Mouse (Mus musculus): ENCODE measurements around the gene Prf1. TPM values are rescaled to one million over a fixed set of nuclear protein-coding genes. Genes with fewer than 3 reads are reported as not detected.

Gene Prf1
- polyA plus RNA-seq, 1 experiment from 2014 or later, result 0.07 TPM

DNA sequence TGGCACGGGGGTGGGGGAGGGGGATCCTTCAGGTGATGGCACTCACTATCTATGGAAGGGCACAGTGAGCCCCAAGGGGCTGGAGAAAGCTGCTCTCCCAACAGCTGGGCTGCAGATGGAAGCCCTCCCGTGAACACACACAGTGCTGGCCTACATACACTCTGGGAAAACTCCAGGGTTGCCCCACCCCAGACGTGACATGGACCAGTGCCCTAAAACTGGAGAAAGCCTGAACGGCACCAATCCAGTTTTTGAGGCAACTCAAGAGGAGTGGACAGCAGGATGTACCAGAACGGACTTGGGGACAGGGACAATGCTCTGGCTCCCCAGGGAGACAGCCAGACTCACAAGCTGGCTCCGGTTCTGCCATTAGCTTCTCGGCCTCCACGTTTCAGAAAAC lies 27.1 kb downstream of the Prf1 start:
- Histone ChIP-seq H3K27me3 (ENCODE audit: control insufficient read depth, insufficient read depth, low read length) (no peaks in the 10 kb centered on the region), H3K27ac (ENCODE audit: low read depth, low read length) (no peak overlapping the region), H3K9ac (ENCODE audit: low read length) (no peak overlapping the region), H3K4me3 (ENCODE audit: low read depth, low read length) (no peak overlapping the region), H3K4me2 (no peak overlapping the region), H3K9me3 (ENCODE audit: control insufficient read depth, low read length) (no peaks in the 10 kb centered on the region), H3K36me3 (ENCODE audit: control insufficient read depth, insufficient read depth, low read length) (peaks cover 2% of the 10 kb centered on the region; the same call in 1 of the 2 replicates), H3K4me1 (ENCODE audit: control insufficient read depth, insufficient read depth, low read length) (0 out of 2 replicates have a peak, but pooled peaks cover 3% of the 10 kb centered on the region)
- WGBS, result 77% methylated on average over 8 of the region's 8 CpGs
- peak; percentile 23 for DNase-seq (ENCODE audit: low spot score, missing footprints)
- no peak for ATAC-seq (ENCODE audit: low FRiP score)

DNA sequence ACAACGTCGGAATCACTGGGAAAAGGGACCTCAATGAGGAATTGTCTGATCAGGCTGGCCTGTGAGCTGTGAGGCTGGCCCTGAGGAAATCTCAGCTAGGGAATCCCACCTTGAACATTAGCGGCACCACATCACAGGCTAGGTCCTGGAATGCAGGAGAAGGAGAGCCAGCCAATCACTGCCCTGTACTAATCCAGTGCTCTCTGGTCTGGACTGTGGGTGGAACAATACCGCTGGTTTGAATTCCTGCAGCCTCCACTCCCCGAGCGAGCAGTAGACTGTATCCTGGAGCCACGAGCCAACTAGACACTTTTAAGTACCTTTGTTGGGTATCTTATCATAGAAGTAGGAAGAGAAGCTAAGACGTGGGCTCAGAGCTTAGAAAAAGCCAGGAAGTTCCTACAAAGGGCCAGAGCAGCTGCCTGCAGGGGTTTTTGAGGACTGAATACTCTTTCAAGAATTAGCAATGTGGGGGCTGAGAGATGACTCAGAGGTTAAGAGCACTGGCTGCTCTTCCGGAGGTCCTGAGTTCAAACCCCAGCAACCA lies 28.2 kb downstream of the Prf1 start:
- Histone ChIP-seq H3K9me3 (ENCODE audit: control insufficient read depth, low read length) (no peaks in the 10 kb centered on the region), H3K4me3 (ENCODE audit: low read depth, low read length) (no peak overlapping the region), H3K27ac (ENCODE audit: low read depth, low read length) (no peak overlapping the region), H3K4me1 (ENCODE audit: control insufficient read depth, insufficient read depth, low read length) (0 out of 2 replicates have a peak, but pooled peaks cover 3% of the 10 kb centered on the region), H3K9ac (ENCODE audit: low read length) (no peak overlapping the region), H3K27me3 (ENCODE audit: control insufficient read depth, insufficient read depth, low read length) (no peaks in the 10 kb centered on the region), H3K4me2 (no peak overlapping the region), H3K36me3 (ENCODE audit: control insufficient read depth, insufficient read depth, low read length) (peaks cover 2% of the 10 kb centered on the region; the same call in 1 of the 2 replicates)
- 37% methylated on average over 9 of the region's 9 CpGs for WGBS
- DNase-seq (ENCODE audit: low spot score, missing footprints), result peak; percentile 74
- ATAC-seq (ENCODE audit: low FRiP score), result no peak

DNA sequence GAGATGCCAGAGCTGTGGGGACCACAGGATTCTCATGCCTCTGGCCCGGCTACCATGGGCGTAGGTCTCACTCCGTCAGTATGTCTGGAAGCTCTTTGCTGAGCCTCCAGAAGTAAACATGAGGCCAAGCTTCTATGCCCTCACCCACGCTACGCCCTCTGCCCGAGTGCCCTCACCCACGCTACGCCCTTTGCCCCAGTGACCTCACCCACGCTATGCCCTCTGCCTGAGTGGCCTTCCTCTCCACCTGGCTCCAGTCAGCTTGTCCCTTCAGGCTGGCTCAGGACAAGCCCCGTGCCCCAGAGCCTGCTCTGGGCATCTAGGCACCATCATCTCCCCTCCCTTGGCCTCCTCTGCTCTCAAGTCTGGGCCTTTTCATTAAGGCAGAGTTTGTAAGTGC lies 29.9 kb downstream of the Prf1 start:
- 0 out of 2 replicates have a peak, but pooled peaks cover 3% of the 10 kb centered on the region for H3K4me1 ChIP-seq (ENCODE audit: control insufficient read depth, insufficient read depth, low read length)
- no peak overlapping the region for H3K27ac ChIP-seq (ENCODE audit: low read depth, low read length)
- H3K9ac ChIP-seq (ENCODE audit: low read length), result no peak overlapping the region
- H3K36me3 ChIP-seq (ENCODE audit: control insufficient read depth, insufficient read depth, low read length), result peaks cover 2% of the 10 kb centered on the region; the same call in 1 of the 2 replicates
- 82% methylated on average over 10 of the region's 10 CpGs for WGBS
- ATAC-seq (ENCODE audit: low FRiP score), result no peak
- DNase-seq (ENCODE audit: low spot score, missing footprints), result no peak
- no peaks in the 10 kb centered on the region for H3K9me3 ChIP-seq (ENCODE audit: control insufficient read depth, low read length)
- no peak overlapping the region for H3K4me3 ChIP-seq (ENCODE audit: low read depth, low read length)
- H3K4me2 ChIP-seq, result no peak overlapping the region
- H3K27me3 ChIP-seq (ENCODE audit: control insufficient read depth, insufficient read depth, low read length), result no peaks in the 10 kb centered on the region

DNA sequence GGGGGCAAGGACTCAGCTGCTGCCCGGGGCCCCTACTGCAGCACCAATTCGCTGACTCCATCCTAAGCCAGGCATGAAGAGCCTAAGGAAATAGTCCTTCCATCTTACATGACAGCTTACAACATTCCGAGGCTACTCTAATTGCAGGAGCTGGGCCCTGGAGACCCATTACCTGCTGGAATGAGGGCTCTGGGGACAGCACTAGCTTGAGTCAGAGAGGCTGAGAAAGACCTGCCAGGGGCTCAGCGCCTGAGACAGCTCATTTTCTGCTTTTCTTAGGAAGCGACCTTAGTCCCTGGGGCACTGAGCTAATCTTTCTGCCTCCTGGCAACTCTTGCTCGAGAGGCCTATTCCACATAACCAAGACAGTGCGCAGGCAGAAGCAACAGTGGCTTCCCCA lies 31.3 kb downstream of the Prf1 start:
- no peak overlapping the region for H3K4me2 ChIP-seq
- DNase-seq (ENCODE audit: low spot score, missing footprints), result no peak
- no peaks in the 10 kb centered on the region for H3K36me3 ChIP-seq (ENCODE audit: control insufficient read depth, insufficient read depth, low read length)
- ATAC-seq (ENCODE audit: low FRiP score), result no peak
- H3K9ac ChIP-seq (ENCODE audit: low read length), result no peak overlapping the region
- no peaks in the 10 kb centered on the region for H3K9me3 ChIP-seq (ENCODE audit: control insufficient read depth, low read length)
- WGBS, result 46% methylated on average over 7 of the region's 7 CpGs
- 0 out of 2 replicates have a peak, but pooled peaks cover 3% of the 10 kb centered on the region for H3K4me1 ChIP-seq (ENCODE audit: control insufficient read depth, insufficient read depth, low read length)
- no peak overlapping the region for H3K27ac ChIP-seq (ENCODE audit: low read depth, low read length)
- no peaks in the 10 kb centered on the region for H3K27me3 ChIP-seq (ENCODE audit: control insufficient read depth, insufficient read depth, low read length)
- H3K4me3 ChIP-seq (ENCODE audit: low read depth, low read length), result no peak overlapping the region

DNA sequence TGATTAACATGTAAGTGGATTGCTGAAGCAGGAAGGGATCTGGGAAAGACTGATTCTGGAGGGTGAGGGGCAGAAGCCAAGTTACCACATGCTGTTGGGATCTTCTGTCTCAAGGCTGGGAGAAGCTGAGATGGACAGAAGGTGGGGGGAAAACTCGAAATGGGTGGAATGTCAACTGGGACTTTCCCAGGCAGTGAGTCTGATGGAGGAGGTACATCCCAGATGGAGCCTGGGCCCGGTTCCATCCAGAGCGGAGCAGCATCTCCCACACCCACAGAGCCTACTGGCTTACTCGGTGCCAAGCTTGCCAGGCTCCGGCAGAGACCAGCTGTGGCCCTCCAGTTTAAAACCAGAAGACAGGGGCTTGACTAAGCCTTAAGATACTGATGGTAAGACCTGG lies 33.4 kb downstream of the Prf1 start:
- 88% methylated on average over 5 of the region's 5 CpGs for WGBS
- Histone ChIP-seq H3K4me1 (ENCODE audit: control insufficient read depth, insufficient read depth, low read length) (0 out of 2 replicates have a peak, but pooled peaks cover 3% of the 10 kb centered on the region), H3K9me3 (ENCODE audit: control insufficient read depth, low read length) (no peaks in the 10 kb centered on the region), H3K36me3 (ENCODE audit: control insufficient read depth, insufficient read depth, low read length) (no peaks in the 10 kb centered on the region), H3K27ac (ENCODE audit: low read depth, low read length) (no peak overlapping the region), H3K4me2 (no peak overlapping the region), H3K27me3 (ENCODE audit: control insufficient read depth, insufficient read depth, low read length) (no peaks in the 10 kb centered on the region), H3K9ac (ENCODE audit: low read length) (no peak overlapping the region), H3K4me3 (ENCODE audit: low read depth, low read length) (no peak overlapping the region)
- no peak for ATAC-seq (ENCODE audit: low FRiP score)
- no peak for DNase-seq (ENCODE audit: low spot score, missing footprints)

DNA sequence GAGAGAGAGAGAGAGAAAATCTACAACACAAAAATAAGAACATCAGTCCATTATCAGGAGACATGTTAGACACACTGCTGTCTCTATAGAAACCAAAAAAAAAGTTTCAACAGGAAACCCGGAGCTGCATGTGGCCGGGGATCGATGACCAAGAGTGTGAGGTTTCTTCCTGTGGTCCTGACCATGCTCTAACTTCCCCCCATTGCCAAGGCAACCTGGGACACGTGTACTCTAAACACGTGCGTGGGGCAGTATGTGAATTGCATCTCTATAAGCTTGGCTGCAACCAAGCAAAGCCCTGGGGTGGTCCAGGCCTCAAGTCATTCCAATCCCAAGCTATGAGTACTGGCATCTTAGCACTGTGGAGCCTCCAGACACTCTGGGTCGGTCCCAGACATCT lies 36.9 kb downstream of the Prf1 start:
- H3K9ac ChIP-seq (ENCODE audit: low read length), result no peak overlapping the region
- DNase-seq (ENCODE audit: low spot score, missing footprints), result peak; percentile 70
- ATAC-seq (ENCODE audit: low FRiP score), result no peak
- no peaks in the 10 kb centered on the region for H3K9me3 ChIP-seq (ENCODE audit: control insufficient read depth, low read length)
- H3K27ac ChIP-seq (ENCODE audit: low read depth, low read length), result no peak overlapping the region
- H3K4me2 ChIP-seq, result no peak overlapping the region
- H3K4me1 ChIP-seq (ENCODE audit: control insufficient read depth, insufficient read depth, low read length), result no peaks in the 10 kb centered on the region
- H3K27me3 ChIP-seq (ENCODE audit: control insufficient read depth, insufficient read depth, low read length), result no peaks in the 10 kb centered on the region
- H3K36me3 ChIP-seq (ENCODE audit: control insufficient read depth, insufficient read depth, low read length), result no peaks in the 10 kb centered on the region
- no peak overlapping the region for H3K4me3 ChIP-seq (ENCODE audit: low read depth, low read length)
- WGBS, result 77% methylated on average over 7 of the region's 7 CpGs

DNA sequence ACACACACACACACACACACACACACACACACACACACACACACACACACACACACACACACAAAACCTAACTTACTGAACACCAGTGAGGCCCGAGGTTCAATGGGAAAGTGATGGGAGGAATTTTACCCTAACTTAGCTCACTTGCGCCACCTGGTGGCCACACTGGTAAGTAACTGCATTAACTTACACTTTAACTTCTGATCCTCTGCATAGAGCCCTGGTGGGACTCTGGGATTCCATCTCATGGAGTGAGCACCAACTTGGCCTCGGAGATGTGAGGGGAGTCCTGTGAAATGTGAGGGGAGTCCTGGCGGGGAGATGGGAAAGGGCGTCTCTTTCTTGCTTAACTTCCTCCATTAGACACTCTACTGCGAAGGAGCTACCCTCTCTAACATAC lies 38.5 kb downstream of the Prf1 start:
- peak; percentile 40; the same call in 1 of the 2 replicates for ATAC-seq (ENCODE audit: low FRiP score)
- H3K27ac ChIP-seq (ENCODE audit: low read depth, low read length), result no peak overlapping the region

DNA sequence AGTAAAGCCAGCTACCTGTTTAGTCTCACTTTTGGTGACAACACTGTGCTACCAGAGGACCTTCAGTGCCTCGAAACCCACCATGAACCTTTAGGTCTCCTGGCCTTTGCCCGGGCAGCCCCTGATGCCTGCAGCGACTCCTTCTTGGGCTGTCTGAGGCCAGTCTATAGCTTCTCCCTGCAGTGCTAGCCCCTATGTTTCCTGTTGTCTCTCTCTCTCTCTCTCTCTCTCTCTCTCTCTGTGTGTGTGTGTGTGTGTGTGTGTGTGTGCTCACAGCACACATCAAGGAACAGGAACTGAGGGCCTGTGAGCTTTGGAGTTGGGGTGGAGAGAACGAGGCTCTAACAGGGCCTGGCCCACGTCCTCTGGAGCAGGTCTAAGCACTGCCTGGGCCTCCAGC lies 39.0 kb downstream of the Prf1 start:
- DNase-seq (ENCODE audit: low spot score, missing footprints) (peak; percentile 81), ATAC-seq (ENCODE audit: low FRiP score) (no peak)
- Histone ChIP-seq H3K4me1 (ENCODE audit: control insufficient read depth, insufficient read depth, low read length) (no peaks in the 10 kb centered on the region), H3K27ac (ENCODE audit: low read depth, low read length) (no peak overlapping the region), H3K9ac (ENCODE audit: low read length) (no peak overlapping the region), H3K9me3 (ENCODE audit: control insufficient read depth, low read length) (no peaks in the 10 kb centered on the region), H3K4me3 (ENCODE audit: low read depth, low read length) (no peak overlapping the region), H3K27me3 (ENCODE audit: control insufficient read depth, insufficient read depth, low read length) (no peaks in the 10 kb centered on the region), H3K4me2 (no peak overlapping the region), H3K36me3 (ENCODE audit: control insufficient read depth, insufficient read depth, low read length) (no peaks in the 10 kb centered on the region)
- WGBS, result 79% methylated on average over 5 of the region's 5 CpGs

More for the DNA sequence above, 38.5 kb downstream of the Prf1 start:
- no peak overlapping the region for H3K4me3 ChIP-seq (ENCODE audit: low read depth, low read length)
- DNase-seq (ENCODE audit: low spot score, missing footprints), result peak; percentile 99
- no peaks in the 10 kb centered on the region for H3K36me3 ChIP-seq (ENCODE audit: control insufficient read depth, insufficient read depth, low read length)
- H3K9me3 ChIP-seq (ENCODE audit: control insufficient read depth, low read length), result no peaks in the 10 kb centered on the region
- WGBS, result 25% methylated on average over 6 of the region's 6 CpGs
- no peak overlapping the region for H3K9ac ChIP-seq (ENCODE audit: low read length)
- no peak overlapping the region for H3K4me2 ChIP-seq
- no peaks in the 10 kb centered on the region for H3K27me3 ChIP-seq (ENCODE audit: control insufficient read depth, insufficient read depth, low read length)
- H3K4me1 ChIP-seq (ENCODE audit: control insufficient read depth, insufficient read depth, low read length), result no peaks in the 10 kb centered on the region

DNA sequence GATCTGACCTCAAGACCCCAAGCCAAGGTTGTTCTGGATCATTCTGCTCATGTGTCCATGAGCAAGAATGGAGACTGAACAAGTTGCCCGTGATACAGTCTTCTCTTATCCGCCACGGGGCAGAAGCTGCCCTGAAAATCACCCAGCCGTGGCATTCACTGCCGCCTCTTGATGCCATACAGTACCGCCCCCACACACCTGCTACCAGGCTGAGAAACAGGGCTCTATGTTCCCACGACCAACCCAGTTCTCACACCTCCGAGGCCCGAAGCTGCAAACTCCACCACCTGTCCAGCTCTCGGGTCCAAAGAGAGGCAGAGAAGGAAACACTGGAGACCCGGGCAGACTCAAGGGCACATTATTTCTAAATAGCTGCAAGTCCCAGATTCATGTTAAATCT lies 40.0 kb downstream of the Prf1 start:
- H3K27me3 ChIP-seq (ENCODE audit: control insufficient read depth, insufficient read depth, low read length), result no peaks in the 10 kb centered on the region
- H3K4me1 ChIP-seq (ENCODE audit: control insufficient read depth, insufficient read depth, low read length), result no peaks in the 10 kb centered on the region
- H3K27ac ChIP-seq (ENCODE audit: low read depth, low read length), result no peak overlapping the region
- H3K9ac ChIP-seq (ENCODE audit: low read length), result no peak overlapping the region
- no peaks in the 10 kb centered on the region for H3K36me3 ChIP-seq (ENCODE audit: control insufficient read depth, insufficient read depth, low read length)
- DNase-seq (ENCODE audit: low spot score, missing footprints), result no peak
- no peak overlapping the region for H3K4me3 ChIP-seq (ENCODE audit: low read depth, low read length)
- H3K9me3 ChIP-seq (ENCODE audit: control insufficient read depth, low read length), result no peaks in the 10 kb centered on the region
- no peak for ATAC-seq (ENCODE audit: low FRiP score)
- H3K4me2 ChIP-seq, result no peak overlapping the region
- 95% methylated on average over 11 of the region's 11 CpGs for WGBS

Measured in midbrain, embryonic 11.5 days (tissue).